Mouse (Mus musculus): ENCODE data around the gene Ppan. TPM values are rescaled to one million over a fixed set of nuclear protein-coding genes. Genes with fewer than 3 reads are reported as not detected.

Ppan gene
- polyA plus RNA-seq, 1 experiment from 2014 or later = 93.7 TPM

DNA sequence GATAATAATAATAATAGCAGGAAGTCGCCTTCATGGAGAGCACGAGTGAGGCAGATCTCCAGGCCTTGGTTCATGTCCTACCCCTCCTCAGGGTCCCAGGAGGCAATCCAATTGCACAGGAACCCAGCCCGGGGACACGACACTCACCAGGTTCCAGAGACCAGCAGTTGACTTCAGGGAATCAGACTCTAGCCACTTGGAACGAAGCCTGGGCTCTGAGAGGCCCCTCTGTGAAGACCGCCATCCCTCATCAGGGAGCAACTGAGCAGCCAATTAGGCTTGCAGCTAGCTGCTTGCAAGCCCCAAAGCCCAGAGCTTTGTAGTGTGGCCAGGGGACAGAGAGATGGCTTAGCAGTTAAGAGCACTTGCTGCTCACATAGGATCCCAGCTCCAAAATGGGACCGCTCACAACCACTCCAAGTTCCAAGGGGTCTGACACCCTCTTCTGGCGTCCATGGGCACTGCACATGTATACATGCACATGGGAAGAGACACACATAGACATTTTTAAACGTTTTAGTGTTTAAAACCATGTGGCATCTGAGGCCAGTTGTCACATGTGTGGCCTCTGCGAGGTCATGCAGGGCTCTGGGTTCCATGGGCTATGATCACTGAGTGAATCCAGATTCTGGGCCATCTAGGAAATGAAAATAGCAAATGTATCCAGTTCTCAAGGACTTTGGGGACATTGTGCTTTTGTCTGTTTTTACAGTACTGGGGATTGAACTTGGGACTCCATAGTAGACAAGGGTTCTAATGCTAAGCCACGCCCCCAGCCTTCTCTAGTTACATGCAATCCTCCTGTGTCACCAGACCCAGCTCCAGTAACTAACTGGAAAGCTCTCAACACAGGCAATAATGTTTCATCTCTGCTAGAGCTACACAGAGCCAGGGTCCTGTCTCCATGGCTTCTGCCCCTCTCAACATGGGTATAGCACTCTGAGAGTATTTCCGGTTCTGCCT, 17.5 kb upstream of the Ppan start:
- WGBS = 79% methylated on average over 12 of the region's 12 CpGs
- H3K9ac ChIP-seq = no peak overlapping the region
- H3K9me3 ChIP-seq (replicated peaks) = no peaks in the 10 kb centered on the region
- peaks cover 38% of the 10 kb centered on the region for H3K27me3 ChIP-seq
- no peaks in the 10 kb centered on the region for H3K36me3 ChIP-seq
- no peak overlapping the region for H3K4me3 ChIP-seq (replicated peaks)
- ATAC-seq (replicated peaks; ENCODE audit: low FRiP score) = no peak
- H3K27ac ChIP-seq = no peak overlapping the region
- H3K4me1 ChIP-seq = peaks cover 12% of the 10 kb centered on the region
- no peak overlapping the region for H3K4me2 ChIP-seq

GRCm38 (mm10) chr9:20872991-20873390, 15.0 kb upstream of the Ppan start:
- Histone ChIP-seq H3K4me2 (no peak overlapping the region), H3K9me3 (replicated peaks) (no peaks in the 10 kb centered on the region), H3K4me3 (replicated peaks) (no peak overlapping the region), H3K27ac (no peak overlapping the region), H3K36me3 (no peaks in the 10 kb centered on the region), H3K9ac (no peak overlapping the region), H3K4me1 (peaks cover 16% of the 10 kb centered on the region), H3K27me3 (peaks cover 24% of the 10 kb centered on the region)
- WGBS = 86% methylated on average over 10 of the region's 10 CpGs
- no peak for ATAC-seq (replicated peaks; ENCODE audit: low FRiP score)

- Histone ChIP-seq H3K9ac (no peak overlapping the region), H3K4me1 (peaks cover 14% of the 10 kb centered on the region), H3K4me2 (no peak overlapping the region), H3K4me3 (replicated peaks) (no peak overlapping the region), H3K36me3 (no peaks in the 10 kb centered on the region), H3K9me3 (replicated peaks) (no peaks in the 10 kb centered on the region), H3K27ac (no peak overlapping the region), H3K27me3 (peaks cover 21% of the 10 kb centered on the region)
- no peak for ATAC-seq (replicated peaks; ENCODE audit: low FRiP score)
- 87% methylated on average over 12 of the region's 12 CpGs for WGBS
Measured at GRCm38 (mm10) chr9:20873521-20873920, 14.5 kb upstream of the Ppan start.

DNA sequence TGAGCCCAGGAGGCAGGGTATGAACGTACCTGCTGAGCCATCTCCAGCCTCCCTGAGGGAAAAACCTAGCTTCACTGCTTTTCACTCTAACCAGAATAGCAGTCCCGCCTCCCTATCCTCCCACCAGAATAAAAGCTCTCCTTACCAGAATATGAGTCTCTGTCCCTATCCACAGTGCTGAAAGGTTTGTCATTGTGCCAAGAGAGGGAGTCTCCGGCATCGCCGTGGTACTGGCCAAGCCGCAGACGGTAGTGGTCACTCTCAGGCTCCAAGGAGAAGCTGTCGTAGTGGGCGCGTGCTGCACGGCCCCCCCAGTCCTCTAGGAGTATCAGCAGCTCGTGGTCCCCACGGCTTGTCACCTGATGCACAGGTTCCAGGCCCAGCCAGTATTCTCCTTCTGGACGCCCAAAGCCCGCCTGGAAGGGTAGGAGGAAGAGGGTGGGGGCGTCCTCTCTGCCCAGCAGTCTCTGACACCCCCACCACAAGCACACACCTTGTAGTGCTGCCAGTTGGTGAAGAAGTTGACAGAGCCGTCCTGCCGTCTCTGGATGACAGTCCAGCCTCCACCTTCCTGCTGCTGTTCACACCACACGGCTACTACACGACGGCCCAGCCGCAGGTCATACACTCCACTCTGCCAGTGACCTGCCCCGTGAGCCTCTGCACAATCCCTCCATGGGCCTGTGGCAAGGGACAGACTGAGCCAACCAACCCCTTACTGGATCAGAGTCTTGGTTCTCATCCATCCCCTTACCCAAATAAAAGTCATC, 12.8 kb upstream of the Ppan start:
- Histone ChIP-seq H3K4me2 (no peak overlapping the region), H3K4me1 (peaks cover 9% of the 10 kb centered on the region; the same call in 1 of the 2 replicates), H3K27ac (no peak overlapping the region), H3K27me3 (peaks cover 4% of the 10 kb centered on the region; the same call in 1 of the 2 replicates), H3K9me3 (replicated peaks) (no peaks in the 10 kb centered on the region), H3K9ac (no peak overlapping the region), H3K36me3 (no peaks in the 10 kb centered on the region), H3K4me3 (replicated peaks) (no peak overlapping the region)
- 63% methylated on average over 23 of the region's 23 CpGs for WGBS
- no peak for ATAC-seq (replicated peaks; ENCODE audit: low FRiP score)

DNA sequence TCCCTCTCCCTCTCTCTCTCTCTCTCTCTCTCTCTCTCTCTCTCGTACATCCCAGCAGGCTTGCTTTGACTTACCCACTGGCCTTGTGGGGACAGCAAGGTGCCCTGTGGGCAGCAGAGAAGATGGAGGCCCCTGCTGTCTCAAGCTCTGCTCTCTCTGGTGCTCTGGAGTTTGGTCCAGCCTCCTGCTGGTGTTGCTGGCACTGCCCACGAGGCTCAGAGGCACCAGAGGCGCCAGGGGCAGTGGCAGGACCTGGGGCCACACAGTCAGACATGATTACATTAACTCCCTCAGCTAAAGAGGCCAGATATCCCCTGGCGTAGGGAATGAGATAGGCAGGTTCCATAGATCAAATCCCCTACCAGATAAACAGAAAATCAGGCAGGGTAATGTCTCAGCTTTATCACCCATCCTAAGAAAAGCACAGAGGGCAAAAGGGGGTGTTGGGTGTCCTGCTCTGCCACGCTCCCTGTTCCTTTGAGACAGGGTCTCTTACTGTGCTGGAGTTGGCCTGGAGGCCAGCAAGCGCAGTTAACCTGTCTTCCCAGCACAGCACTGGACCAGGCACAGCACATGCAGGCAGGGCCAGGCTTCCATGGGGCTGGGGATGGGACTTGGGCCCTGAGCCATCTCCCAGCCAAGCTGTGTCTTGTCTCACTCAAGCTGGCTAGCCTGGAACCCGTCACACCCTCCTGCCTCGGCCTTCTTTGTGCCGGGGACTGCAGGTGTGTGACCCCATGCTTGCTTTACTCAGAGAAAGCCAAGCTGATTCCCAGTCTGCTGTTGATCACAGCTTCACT, 11.5 kb upstream of the Ppan start:
- no peak overlapping the region for H3K9ac ChIP-seq
- 67% methylated on average over 9 of the region's 9 CpGs for WGBS
- no peak overlapping the region for H3K4me3 ChIP-seq (replicated peaks)
- H3K27me3 ChIP-seq = no peaks in the 10 kb centered on the region
- H3K36me3 ChIP-seq = no peaks in the 10 kb centered on the region
- peaks cover 9% of the 10 kb centered on the region; the same call in 1 of the 2 replicates for H3K4me1 ChIP-seq
- ATAC-seq (replicated peaks; ENCODE audit: low FRiP score) = no peak
- no peak overlapping the region for H3K27ac ChIP-seq
- no peak overlapping the region for H3K4me2 ChIP-seq
- H3K9me3 ChIP-seq (replicated peaks) = no peaks in the 10 kb centered on the region

DNA sequence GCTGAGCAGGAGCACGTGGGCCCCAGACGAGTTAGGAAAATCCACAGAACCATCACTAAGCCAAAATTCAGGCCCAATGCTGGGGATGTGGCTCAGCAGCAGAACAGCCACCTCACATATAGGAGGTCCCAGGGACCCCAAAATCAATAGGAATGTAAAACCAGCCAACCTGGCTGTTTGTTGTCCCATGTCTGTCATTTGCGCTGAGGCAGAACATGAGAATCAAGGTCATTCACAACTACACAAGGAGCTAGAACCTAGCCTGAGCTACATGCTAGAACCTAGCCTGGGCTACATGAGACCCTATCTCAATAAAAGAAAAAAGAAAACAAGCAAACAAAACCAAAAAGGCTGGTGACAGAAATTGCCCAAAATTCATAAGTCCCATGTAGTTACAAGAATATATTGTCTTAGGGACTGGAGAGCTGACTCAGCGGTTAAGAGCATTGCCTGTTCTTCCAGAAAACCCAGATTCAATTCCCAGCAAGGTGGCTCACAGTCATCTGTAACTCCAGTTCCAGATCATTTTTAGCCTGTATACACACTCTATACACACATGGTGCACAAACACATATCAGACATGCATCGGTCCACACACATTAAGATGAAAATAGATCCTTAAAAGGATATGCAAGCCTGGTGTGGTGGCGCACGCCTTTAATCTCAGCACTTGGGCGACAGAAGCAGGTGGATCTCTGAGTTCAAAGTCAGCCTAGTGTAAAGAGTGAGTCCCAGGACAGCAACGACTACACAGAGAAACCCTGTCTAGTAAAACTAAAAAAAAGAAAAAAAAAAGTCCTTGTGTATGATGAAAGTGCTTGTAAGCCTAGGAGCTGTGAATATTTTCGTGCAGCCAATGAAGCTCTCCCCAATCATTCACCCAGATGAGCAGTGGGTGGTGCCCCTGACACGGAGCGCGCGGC, 10.6 kb upstream of the Ppan start:
- H3K9ac ChIP-seq = peak overlapping the region; percentile 35; the same call in 1 of the 2 replicates
- H3K36me3 ChIP-seq = no peaks in the 10 kb centered on the region
- H3K27me3 ChIP-seq = no peaks in the 10 kb centered on the region
- H3K4me1 ChIP-seq = peaks cover 9% of the 10 kb centered on the region; the same call in 1 of the 2 replicates
- WGBS = 36% methylated on average over 14 of the region's 14 CpGs
- peak overlapping the region; percentile 78 for H3K4me2 ChIP-seq
- peak overlapping the region; percentile 50 for H3K4me3 ChIP-seq (replicated peaks)
- peak overlapping the region; percentile 51; the same call in 1 of the 2 replicates for H3K27ac ChIP-seq
- H3K9me3 ChIP-seq (replicated peaks) = no peaks in the 10 kb centered on the region
- ATAC-seq (replicated peaks; ENCODE audit: low FRiP score) = peak; percentile 2; the same call in 1 of the 2 replicates

DNA sequence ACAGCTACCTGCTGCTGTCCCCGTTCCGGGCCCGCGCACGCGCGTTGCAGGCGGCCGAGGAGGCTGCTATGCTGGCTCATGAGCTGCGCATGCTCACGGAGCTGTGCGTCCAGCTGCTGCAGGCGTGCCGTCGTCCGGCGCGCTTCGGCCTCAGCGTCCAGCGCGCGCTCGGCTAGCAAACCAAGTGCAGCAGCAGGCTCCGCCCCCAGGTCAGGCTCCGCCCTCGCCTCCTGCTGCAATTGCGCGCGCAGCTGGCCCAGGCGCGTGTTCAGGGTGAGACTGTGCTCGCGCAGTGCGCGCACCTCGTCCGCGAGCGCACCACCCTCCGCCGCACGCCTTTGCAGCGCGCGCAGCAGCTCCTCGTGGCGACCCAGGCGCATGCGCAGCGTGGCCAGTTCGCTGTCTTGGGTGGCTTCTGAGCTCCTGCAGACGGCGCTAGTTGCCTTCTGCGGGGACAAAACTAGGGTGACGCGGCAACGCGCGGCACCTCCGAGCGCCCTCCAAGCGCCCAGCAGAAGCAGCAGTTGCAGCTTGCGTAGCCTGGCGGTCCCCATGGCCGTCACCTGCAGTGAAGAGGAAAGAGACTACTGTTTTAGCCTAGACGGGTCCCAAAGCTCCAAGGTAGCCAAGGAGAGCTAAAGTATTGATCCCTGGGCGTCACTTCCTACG, 9.8 kb upstream of the Ppan start:
- H3K4me3 ChIP-seq (replicated peaks) = peak overlapping the region; percentile 50
- peak overlapping the region; percentile 95 for H3K27ac ChIP-seq
- H3K4me1 ChIP-seq = peaks cover 9% of the 10 kb centered on the region; the same call in 1 of the 2 replicates
- H3K9me3 ChIP-seq (replicated peaks) = no peaks in the 10 kb centered on the region
- peak overlapping the region; percentile 64 for H3K9ac ChIP-seq
- no peaks in the 10 kb centered on the region for H3K36me3 ChIP-seq
- H3K4me2 ChIP-seq = peak overlapping the region; percentile 78
- H3K27me3 ChIP-seq = no peaks in the 10 kb centered on the region
- ATAC-seq (replicated peaks; ENCODE audit: low FRiP score) = peak; percentile 96
- WGBS = under 1% methylated on average over 69 of the region's 69 CpGs

DNA sequence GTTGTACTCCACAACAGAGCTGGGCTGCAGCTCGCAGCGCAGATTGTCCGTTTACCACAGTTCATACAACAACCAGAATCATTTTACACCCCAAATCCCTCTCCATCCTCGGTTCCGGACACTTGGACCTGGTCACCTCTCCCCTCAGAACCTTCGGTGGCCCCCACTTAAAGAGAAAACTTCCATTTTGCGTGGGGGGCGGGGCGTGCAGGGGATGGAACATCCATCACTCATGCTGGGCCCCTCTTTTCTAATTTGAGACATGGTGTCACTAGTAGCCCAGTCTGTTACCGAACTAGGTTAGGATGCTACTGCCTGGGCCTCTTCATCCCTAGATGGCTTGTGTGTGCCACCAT, 9.3 kb upstream of the Ppan start:
- no peaks in the 10 kb centered on the region for H3K36me3 ChIP-seq
- peak overlapping the region; percentile 95 for H3K27ac ChIP-seq
- H3K9ac ChIP-seq = peak overlapping the region; percentile 64
- H3K4me3 ChIP-seq (replicated peaks) = peak overlapping the region; percentile 50
- peak overlapping the region; percentile 78 for H3K4me2 ChIP-seq
- 21% methylated on average over 10 of the region's 10 CpGs for WGBS
- no peaks in the 10 kb centered on the region for H3K27me3 ChIP-seq
- H3K9me3 ChIP-seq (replicated peaks) = no peaks in the 10 kb centered on the region
- no peak; the same call in 1 of the 2 replicates for ATAC-seq (replicated peaks; ENCODE audit: low FRiP score)
- H3K4me1 ChIP-seq = peaks cover 9% of the 10 kb centered on the region; the same call in 1 of the 2 replicates

DNA sequence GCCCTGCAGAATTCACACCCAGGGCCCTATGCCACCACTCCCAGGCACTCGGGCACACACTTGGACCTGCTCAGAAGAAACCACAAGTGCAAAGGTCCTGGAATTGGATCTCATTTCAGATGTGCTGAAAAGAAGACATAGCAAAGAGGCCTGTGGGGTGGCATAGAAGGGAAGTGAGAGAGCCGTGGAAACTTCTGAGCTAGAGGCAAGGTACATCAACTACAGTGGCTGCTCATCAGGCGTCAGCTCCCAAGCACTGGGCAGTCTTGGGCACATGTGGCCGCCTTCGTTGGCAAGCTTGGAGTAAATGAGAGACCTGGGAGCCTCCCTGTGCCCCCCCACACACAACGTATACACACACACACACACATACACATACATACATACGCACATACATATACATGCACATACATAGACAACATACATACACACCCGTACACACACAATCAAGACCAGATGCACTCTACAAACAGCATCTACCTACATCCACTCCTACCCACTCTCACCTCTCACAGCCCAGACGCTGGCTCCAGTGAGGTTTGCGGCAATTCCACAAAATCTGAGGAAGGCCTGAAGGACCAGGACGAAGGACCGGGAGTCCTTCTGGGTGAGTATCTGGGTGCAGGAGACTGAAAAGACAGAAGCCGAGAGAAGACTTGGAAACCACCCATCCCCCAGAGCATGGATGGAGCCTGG, 8.7 kb upstream of the Ppan start, which contains the start of gene Angptl6:
TSS of gene Angptl6 (minus strand) at position 631 of the 696 bp plus-strand sequence.
- Histone ChIP-seq H3K4me2 (peak within 1 kb of the TSS; percentile 78), H3K27ac (peak within 1 kb of the TSS; percentile 95), H3K27me3 (no peaks in the 10 kb centered on the region), H3K9me3 (replicated peaks) (no peaks in the 10 kb centered on the region), H3K4me3 (replicated peaks) (peak within 1 kb of the TSS; percentile 50), H3K36me3 (no peaks in the 10 kb centered on the region), H3K9ac (peak within 1 kb of the TSS; percentile 64), H3K4me1 (peaks cover 9% of the 10 kb centered on the region; the same call in 1 of the 2 replicates)
- WGBS = 92% methylated on average over 13 of the region's 13 CpGs
- ATAC-seq (replicated peaks; ENCODE audit: low FRiP score) = no peak

GRCm38 (mm10) chr9:20886563-20886962, 1.4 kb upstream of the Ppan start:
- Histone ChIP-seq H3K4me1 (peaks cover 11% of the 10 kb centered on the region), H3K4me2 (no peak overlapping the region), H3K36me3 (peaks cover 24% of the 10 kb centered on the region), H3K4me3 (replicated peaks) (no peak overlapping the region), H3K9ac (no peak overlapping the region), H3K27ac (no peak overlapping the region), H3K9me3 (replicated peaks) (no peaks in the 10 kb centered on the region), H3K27me3 (no peaks in the 10 kb centered on the region)
- WGBS = 98% methylated on average over 2 of the region's 2 CpGs
- no peak for ATAC-seq (replicated peaks; ENCODE audit: low FRiP score)
